Mouse (Mus musculus) megakaryocyte, embryonic 14.5 days (primary cell): ENCODE results near the gene Zg16.

ENCODE experiments used
- FLI1 ChIP-seq: IDR thresholded peaks from 2 replicates; pipeline ENCODE4 v1.6.1; 2012; ENCODE audit warnings: low read length, inconsistent platforms, mixed read lengths
- GATA1 ChIP-seq: IDR thresholded peaks from 3 replicates; pipeline ENCODE4 v1.6.1; 2012; ENCODE audit warnings: mixed read lengths, low read length, inconsistent platforms, borderline replicate concordance

DNA sequence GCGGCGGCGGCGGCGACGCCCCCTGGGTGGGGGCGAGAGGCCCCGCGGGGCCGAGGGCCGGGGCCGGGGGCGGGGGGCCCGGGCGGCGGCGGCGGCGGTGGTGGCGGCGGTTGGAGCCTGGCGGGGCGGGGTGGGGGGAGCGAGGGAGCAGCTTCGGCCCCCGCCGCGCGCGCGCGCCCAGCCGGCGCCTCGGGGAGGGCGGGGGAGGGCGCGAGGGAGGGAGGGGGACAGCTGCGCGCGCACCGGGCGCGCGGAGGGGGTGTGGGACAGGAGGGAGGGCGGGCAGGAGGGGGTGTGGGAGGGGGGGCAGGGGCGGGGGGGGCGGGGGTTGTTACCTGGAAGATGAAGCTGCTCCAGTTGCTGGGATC is 60.5 kb downstream of the Zg16 start:
- no peak for TF ChIP-seq GATA1
- TF ChIP-seq FLI1, result no peak
